Mouse (Mus musculus) kidney, adult 9 months (tissue): Measurements from ENCODE around the gene 1700029I15Rik.
"Not testable (repeated sequence)": the region's sequence is repeated elsewhere in the genome, so short reads cannot be mapped to it uniquely, and the experiment has no call there.

Source experiments
- DNase-seq: peaks from one replicate; pipeline ENCODE4 v3.0.0; 2022

The 1700029I15Rik gene

DNA sequence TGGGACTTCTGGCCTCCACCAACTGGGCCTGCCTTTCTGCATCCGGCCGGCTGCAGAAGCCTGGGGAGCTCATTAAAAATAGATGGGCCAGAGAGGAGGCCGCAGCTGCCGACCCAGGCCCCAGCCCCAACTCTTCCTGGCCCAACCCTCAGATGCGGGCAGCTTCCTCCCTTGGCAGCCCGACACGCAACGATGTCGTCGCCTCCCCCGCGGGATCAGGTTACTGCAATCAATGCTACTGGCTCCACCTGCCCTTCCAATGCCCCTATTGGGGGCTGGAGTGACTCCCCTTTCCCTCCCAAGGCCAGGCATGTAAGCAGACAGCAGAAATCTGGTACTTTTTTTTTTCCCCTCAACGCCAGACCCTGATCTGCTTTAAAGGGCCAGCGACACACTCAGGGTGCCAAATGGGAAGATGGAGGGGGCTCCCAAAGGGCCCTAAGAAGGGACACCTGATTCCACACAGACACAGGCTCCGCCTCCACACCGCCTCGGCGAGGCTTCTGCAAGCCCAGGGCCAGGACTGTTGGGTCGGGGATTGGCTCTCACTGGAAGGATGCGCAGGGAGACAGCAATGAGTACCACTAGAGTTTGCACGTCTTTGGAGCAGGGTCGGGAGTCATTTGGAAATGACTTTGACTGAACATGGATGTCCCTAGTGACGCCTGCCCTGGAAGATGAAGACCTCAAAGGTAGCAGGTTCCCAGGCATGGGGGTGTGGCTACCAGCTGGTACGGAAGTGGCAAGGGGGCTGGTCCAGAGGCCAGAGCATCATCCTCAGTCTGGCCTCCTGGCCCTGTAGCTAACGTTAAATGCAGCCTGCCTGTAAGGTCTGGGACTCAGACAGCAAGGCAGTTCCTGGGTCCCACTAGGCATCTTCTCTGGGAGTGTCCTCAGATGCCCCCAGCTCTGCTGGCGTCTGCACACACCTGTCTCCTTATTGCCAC, 10.3 kb downstream of the 1700029I15Rik start:
- DNase-seq: no peak

DNA sequence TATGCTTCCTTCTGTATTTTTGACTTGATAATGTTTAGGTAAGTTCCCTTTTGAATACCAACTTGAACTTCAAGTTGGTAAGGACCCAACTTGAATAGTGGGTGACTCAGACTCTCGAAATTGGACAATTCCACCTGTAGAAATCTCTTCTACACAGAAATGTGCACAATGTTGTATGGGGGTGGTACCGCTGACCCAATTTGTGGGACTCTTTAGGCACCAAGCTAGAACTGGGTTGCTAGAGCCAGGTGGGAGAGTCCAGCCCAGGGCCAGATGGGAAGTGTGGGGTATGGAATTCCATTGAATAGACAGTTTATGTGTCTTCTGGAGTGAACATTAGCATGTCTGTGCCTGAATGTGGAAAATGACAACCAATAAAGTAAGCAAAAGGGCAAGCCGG, 13.2 kb downstream of the 1700029I15Rik start:
- no peak for DNase-seq

DNA sequence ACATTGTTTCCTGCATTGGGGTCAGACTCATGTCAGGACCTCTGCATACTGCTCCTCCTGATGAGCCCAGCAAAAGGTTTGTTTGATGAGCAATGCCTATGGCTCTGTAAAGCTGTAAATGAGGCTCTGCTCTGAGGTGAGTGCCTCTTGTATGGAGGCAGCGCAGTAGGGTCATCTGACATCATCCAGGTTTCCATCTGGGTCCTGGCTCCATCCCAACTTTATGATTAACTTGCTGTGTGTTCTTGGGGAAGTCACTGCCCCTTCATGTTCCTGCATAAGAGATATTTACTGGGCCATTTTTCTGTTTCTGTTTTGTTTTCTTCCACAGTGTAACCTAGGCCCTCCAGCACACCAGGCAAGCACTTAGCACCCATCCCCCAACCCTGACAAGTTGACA, 15.1 kb downstream of the 1700029I15Rik start:
- DNase-seq: no peak

GRCm38 (mm10) chr2:92399877-92400276, 17.5 kb downstream of the 1700029I15Rik start:
- DNase-seq: not testable (repeated sequence)

GRCm38 (mm10) chr2:92400682-92401081, 18.3 kb downstream of the 1700029I15Rik start:
- no peak for DNase-seq

DNA sequence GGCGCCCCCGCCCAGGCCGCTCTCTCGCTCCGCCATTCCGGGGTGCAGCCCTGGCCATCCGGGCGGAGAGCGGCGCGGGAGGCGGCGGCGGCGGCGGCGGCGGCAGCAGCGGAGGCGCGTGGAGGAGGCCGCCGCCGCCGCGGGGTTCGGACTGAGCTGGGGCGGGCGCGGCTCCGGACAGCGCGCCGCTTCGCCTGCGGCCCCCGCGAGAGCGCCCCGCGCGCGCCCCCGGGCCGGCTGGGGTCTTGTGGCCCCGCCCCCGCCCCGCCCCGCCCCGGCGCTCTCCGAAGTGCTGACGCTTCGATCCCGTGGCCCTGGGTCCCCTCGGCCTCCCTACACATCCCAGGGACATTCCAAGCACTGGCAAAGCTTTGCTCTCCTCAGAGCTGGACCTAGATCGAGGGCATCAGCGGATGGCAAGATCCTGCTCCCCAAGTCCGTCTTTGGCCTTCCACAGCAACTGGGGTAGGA, 18.8 kb downstream of the 1700029I15Rik start, which contains the start of gene Mapk8ip1:
Gene Mapk8ip1 (minus strand): TSS at position 173 of the 471 bp plus-strand sequence.
- no peak for DNase-seq

DNA sequence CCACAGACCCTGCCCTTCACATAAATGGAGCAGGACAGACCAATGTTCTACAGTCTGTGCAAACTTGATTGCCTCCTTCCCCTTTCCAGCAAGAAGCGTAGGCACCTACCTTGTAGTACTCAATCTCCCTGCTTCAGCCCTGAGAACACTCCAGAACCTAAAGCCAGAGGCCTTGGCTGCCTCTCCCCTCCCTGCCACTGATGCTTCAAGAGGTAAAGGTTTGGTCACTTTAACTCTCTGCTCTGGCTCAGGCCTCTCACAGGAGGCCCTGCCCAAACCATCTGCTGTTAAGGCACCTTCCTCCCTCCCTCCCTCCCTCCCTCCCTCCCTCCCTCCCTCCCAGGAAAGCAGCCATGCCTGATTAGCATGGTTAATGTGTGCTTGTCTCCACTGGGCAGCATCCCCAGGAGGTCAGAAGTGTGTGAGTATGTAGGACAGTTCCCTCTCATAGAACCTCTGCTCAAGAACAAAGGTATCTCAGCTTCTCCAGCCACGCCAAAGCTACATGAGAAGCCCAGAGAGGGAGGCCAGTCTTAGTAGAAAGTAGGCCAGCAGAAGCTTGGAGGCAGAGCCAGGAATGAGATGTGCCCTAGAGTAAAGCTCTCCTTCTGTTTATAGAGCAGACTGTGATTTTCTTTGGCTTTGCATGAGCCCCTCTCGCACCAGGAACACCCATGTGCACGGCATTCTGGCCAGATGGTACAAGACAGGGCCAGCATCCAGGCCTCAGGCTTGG, 20.4 kb downstream of the 1700029I15Rik start:
- DNase-seq: peak; percentile 73

GRCm38 (mm10) chr2:92403776-92404319, 21.5 kb downstream of the 1700029I15Rik start:
- DNase-seq: no peak

DNA sequence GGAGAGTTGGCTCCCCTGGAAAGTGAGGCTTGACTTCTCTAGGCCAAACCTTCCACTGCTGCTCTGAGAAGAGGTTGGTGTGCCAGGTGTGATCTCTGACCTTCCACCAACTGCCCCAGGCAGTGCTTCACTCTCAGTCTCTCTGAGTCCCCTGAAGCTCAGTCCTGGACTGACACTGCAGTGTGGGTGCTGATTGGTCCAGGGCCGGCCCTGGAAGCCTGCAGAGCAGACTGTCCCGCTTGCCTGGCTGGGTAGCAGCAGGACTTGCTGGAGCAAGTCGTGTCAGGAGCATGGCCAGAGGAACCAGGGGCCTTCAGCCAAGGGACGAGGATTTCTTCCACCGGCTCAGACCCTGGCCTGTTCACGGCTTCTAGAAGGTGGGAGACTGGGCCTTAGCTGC, 22.4 kb downstream of the 1700029I15Rik start:
- DNase-seq: no peak

DNA sequence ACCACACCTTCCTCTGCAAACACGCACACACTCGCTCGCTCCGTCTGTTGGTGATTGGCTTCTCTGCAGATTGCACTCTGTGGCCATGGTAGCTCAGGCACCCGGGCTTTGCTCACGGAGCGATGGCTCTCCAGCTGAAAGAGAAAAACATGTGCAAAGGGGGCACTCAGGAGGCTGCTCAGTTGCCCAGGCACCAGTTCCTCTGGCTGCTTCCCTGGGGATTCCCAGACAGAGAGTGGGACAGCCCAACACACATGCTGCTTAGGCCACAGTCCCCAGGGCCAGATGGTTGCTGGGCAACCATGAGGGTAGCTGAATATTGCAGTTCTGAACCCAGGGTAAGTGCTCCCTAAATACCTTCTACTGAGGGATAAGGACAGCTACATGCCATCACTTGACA, 23.3 kb downstream of the 1700029I15Rik start:
- DNase-seq: no peak

DNA sequence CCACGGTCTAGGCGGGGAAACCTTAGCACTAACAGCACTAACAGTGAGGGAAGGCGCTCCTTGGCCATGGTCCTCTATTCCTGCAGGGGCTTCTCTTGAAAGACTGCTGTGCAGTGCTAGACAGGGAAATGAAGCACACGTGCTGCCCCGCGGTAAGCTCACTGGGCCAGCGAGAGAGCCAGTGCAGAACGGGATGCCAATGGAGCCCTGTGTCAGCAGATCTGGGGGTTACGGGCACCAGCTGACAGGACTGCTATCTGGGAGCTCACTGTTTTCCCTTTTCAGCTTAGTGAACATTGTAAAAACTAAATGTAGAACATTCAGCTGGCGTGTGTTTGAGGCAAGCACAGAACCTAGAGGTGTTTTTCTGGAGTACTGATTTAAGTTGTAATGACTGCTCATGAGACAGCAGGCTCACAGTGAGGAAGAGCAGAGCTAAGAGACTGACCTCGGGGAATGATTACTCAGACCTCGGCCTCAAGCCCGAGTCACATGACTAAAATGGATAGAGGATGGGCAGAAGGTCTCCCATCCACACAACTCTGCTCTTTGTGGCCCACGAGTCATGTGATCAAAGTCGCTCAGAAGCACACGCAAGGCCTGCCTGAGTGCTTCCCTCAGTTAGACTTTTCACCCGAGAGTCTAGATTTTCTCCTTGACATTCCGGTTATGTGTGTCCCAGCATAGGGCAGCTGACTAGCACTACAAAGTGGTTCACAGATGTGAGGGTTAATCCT, 26.1 kb downstream of the 1700029I15Rik start:
- peak; percentile 77 for DNase-seq

DNA sequence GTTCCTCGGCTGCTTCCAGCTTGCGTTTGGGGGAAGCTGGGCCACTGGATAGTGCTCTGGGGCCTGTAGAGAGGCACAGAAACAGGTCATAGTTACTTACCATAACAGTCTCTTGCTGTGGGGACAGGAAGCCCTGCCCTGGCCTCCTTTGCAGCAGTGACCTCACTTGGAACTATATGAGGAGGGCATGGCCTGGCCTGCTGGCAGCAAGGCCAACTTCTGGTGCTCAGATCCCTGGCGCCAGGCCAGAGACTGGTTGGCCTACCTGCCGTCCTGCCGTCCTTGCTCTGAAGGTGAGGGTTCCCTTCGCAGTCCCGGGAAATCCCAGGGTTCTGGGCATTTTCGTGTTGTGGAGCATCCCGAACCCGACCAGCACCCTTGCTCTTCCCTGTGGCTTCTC, 29.4 kb downstream of the 1700029I15Rik start:
- DNase-seq: no peak

GRCm38 (mm10) chr2:92421723-92422387, 39.5 kb downstream of the 1700029I15Rik start:
- peak; percentile 72 for DNase-seq

DNA sequence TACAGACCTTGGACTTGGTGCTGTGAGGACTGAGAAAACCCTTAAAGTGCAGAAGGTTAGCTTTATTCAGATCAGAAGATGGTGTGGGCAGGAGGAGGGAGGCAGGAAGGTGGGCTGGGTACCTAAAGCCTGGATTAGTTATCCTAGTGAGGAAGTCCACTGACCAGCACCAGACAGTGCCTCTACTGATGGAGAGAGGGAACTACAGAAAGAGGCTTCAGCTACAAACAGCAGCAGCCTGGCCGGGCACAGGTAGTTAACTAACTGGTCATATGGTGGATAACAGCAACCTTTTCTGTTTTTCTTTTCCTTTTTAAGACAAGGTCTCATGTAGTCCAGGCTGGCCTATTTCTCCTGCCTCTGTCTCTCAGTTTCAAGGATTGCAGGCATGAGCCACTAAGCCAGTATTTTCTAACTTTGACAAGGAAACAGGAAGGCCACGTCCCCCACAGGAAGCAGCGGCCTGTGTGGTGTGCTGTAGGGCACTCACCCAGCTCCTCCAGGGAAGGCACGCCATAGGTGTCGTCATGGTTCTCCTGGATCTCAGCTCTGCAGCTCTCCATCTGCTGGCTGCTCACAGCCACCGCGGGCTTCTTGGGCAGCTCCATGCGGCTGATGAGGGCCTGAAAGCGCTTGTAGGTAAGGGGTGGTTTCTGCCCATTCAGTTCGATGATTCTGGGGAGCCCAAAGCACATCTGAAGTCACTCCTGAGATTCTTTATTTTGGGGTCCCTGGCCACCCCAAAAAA, 40.2 kb downstream of the 1700029I15Rik start:
- DNase-seq: peak; percentile 64

DNA sequence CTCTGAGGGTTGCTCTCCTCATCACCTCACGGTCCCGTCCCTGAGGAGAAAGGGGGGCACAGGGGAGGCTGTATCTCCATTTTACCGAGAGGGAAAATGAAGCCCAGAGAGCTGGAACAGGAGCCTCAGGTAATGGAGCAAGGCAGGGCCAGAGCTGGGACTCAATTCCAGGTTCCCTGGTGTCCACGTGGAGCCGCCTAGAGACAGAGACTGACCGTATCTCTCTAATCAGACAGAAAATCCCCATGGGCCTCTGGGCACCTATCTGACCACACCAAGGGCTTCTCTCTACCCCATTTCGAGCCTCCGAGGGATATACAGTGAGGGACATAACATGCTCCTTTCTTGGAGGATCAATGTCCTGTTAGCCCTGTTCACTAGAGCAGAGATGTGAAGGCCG, 40.8 kb downstream of the 1700029I15Rik start:
- DNase-seq: no peak

DNA sequence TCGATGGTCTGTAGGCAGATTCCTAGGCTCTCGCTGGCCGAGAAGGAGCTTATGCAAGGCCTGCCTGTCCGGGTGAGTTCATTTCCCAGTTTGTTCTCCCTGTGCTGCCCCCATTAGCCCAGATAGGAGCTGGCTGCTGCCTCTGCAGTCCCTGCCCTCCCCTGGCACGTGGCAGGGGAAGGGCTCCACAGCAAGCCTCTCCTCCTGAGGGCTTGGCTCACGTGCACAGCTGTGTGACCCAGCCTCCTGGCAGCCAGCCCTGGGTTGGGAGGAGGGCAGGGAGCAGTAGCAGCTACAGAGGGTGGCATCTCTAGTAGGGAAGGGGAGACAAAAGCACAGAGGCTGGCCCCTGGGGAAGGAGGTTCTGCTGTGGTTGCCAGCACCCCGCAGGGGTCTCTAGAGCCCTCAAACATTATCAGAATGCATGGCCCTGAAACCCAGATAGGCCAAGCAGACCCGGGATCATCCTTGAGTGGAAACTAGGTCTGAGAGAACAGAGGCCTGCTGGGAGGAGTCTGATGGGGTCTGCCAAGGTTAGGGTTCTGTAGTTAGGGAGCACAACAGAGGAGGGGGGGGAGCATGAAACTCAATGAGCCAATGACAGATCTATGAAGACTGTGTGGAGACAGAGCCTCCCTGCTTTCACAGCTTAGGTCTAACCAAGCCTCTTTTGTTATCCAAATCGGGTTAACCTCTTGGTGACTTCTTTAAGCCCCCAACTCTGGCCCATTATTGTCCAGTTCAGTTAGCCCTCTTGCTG, 41.5 kb downstream of the 1700029I15Rik start:
- peak; percentile 99 for DNase-seq

- DNase-seq: peak; percentile 63
Measured at GRCm38 (mm10) chr2:92424462-92425308, 42.3 kb downstream of the 1700029I15Rik start.

DNA sequence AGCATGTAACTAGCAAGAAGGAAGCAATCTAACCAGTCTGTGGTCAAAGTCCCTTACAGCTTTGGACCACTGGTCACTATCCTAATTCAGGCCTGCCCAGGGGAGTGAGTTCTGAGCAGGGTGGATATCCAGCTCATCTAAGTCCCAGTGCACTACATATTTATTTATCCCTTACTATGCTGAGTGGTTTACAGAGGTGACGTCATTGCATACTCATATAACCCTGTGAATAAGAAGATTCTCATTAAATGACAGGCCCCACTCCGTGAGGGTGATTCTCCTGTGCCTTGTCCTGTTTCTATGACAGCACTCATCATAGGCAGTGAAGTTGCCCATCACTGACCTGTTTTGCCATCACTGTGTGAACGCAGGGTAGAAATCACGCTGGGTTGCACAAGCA, 43.0 kb downstream of the 1700029I15Rik start:
- DNase-seq: no peak

GRCm38 (mm10) chr2:92426426-92426825, 44.1 kb downstream of the 1700029I15Rik start:
- no peak for DNase-seq

DNA sequence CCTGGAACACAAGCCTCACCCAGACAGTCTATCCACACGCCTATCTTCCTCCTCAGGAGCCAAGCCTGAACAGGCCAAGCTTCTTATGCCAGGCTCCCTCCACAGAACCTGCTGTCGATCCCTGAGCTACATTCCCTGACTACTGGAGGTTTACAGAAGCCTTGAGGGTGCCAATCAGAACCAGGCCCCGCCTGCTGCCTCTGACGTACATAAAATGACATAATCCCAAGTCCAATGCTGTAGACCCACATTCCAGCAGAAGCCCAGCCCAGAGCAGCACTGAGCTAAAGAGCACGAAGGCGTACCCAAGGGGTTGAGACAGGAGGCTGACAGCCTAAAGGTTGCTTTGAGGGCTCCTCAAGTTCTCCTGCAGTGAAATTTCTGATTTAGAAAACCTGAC, 45.5 kb downstream of the 1700029I15Rik start:
- peak; percentile 90 for DNase-seq
